ENCODE assay signal across 8 mouse cellular contexts in genomic region chr9:88326930-88327901, GRCm38 (mm10). TPM values are rescaled to one million over a fixed set of nuclear protein-coding genes. Genes with fewer than 3 reads are reported as not detected.
DNase-seq lines count a peak whose midpoint lies in the region; ATAC-seq and TF ChIP-seq lines count a peak whose summit lies in the region.

Nt5e (plus strand) TSS chr9:88327197.

- H3K27ac ChIP-seq in cortical plate, adult 2 months (ENCODE audit: insufficient read depth, low read length) = no peak within 1 kb of the TSS

- TF ChIP-seq POLR2A in cortical plate, adult 2 months (IDR thresholded peaks at IDR 0.05; ENCODE audit: extremely low read depth, insufficient read depth, low read length) = no peak

- peak within 1 kb of the TSS; percentile 42 for H3K4me3 ChIP-seq in cortical plate, adult 2 months (ENCODE audit: insufficient read depth, low read length)
- peak within 1 kb of the TSS; percentile 97 for H3K4me3 ChIP-seq in megakaryocyte, embryonic 14.5 days (replicated peaks)

- peak; percentile 87 for DNase-seq in gastrocnemius, postnatal 14 days
- DNase-seq in induced T-regulatory cell, adult 2 months (ENCODE audit: low read depth) = peak; percentile 75
- peak; percentile 47 to 81 for DNase-seq in left cerebral cortex, adult 8-10 months (ENCODE audit: low spot score in 2 of 2)
- DNase-seq in right cerebral cortex, adult 2 months (ENCODE audit: low spot score in 2 of 2) = peak; percentile 64 to 69
- peak; percentile 73 for DNase-seq in yolk sac, embryonic 10.5 days (ENCODE audit: low spot score)

- no peak for TF ChIP-seq CTCF in cortical plate, adult 2 months (IDR thresholded peaks at IDR 0.05; ENCODE audit: extremely low read depth, insufficient read depth, low read length)

- peak; percentile 49 for ATAC-seq in activated CD4-positive, CD25-positive, alpha-beta regulatory T cell, adult 4 months

- H3K9me3 ChIP-seq in megakaryocyte, embryonic 14.5 days = no peaks in the 10 kb centered on the region

- no peaks in the 10 kb centered on the region for H3K27me3 ChIP-seq in megakaryocyte, embryonic 14.5 days (replicated peaks)

- intact Hi-C loops in gastrocnemius, postnatal 14 days (cut with DNase I; ENCODE audit: low total_unique reads) = no loop called here

- no peaks in the 10 kb centered on the region for H3K4me1 ChIP-seq in cortical plate, adult 2 months (ENCODE audit: control insufficient read depth, insufficient read depth, low read length)
- H3K4me1 ChIP-seq in megakaryocyte, embryonic 14.5 days = peaks cover 68% of the 10 kb centered on the region

- peaks cover 27% of the 10 kb centered on the region for H3K36me3 ChIP-seq in megakaryocyte, embryonic 14.5 days (replicated peaks; ENCODE audit: low read length)

RNA-seq across cellular contexts. Expression of gene Nt5e, which starts in this region (rescaled TPM):
- polyA plus RNA-seq in activated CD4-positive, CD25-positive, alpha-beta regulatory T cell, adult 4 months (2017; shearing (Covaris generic)) = 100 to 1,000 TPM; 168 to 186 TPM
- polyA plus RNA-seq in cortical plate, adult 2 months (2012; rRNA removed) = 2.7 and 3.1 TPM in 2 replicates
- 1 to 10 TPM; 4.8 to 5.2 TPM for total RNA-seq in gastrocnemius, postnatal 14 days (2021)
- total RNA-seq in left cerebral cortex, adult 8-10 months (2022) = 1 to 10 TPM; 4.7 to 6.5 (median 5.6) TPM
- 11.9 and 45.6 TPM in 2 replicates for polyA plus RNA-seq in megakaryocyte, embryonic 14.5 days (2012; ENCODE audit: insufficient read depth, low replicate concordance)
